Mouse (Mus musculus): ENCODE measurements around the gene Cnn2. TPM values are rescaled to one million over a fixed set of nuclear protein-coding genes. Genes with fewer than 3 reads are reported as not detected.

The Cnn2 gene
- 109 TPM for polyA plus RNA-seq (2012; fragmentation: generic; extraction: Trizol)

DNA sequence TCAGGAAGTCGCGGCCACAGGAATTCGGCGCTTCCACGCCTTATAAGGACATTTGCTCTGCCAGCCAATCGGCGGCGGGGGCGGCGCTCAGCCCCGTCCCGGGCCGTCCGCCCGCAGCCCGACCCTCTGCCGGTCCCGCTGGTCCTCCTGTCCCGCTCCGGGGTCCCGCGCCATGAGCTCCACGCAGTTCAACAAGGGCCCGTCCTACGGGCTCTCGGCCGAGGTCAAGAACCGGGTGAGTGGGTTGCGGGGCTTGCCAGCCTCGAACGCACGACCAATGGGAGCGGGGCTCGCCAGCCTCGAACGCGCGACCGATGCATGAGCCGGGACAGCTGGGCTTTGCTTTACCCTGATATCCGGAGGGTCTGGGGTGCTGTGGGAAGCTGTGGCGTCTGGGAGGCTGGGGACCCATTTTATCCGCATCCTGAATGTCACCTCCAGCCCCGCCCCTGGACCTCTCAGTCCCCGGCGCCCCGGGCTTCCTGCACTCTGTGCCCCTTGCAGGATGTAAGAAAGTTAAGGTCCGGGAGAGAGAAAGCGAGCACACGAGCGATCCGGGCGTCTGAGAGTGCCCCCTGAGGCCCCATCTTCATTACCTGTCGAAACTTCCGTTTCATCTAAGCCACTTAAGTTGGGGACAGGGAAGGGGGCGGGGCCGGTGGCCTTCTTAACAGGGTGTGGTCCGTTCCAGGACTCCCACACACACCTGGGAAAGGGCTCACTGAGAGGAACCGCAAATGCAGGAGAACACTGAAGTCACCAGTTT is at the start of gene Cnn2:
Gene Cnn2 (plus strand): TSS at position 79 of the 766 bp plus-strand sequence.
- Histone ChIP-seq H3K36me3 (ENCODE audit: control insufficient read depth, insufficient read depth) (peaks cover 3% of the 10 kb centered on the region), H3K79me2 (ENCODE audit: control insufficient read depth, insufficient read depth) (peaks cover 21% of the 10 kb centered on the region), H3K27me3 (ENCODE audit: control insufficient read depth, insufficient read depth, insufficient read length) (no peaks in the 10 kb centered on the region), H3K4me2 (ENCODE audit: low read depth) (peak within 1 kb of the TSS; percentile 86), H3ac (ENCODE audit: control insufficient read depth, insufficient read length) (peak within 1 kb of the TSS; percentile 53), H3K4me3 (peak within 1 kb of the TSS; percentile 74)
- TF ChIP-seq USF1 (IDR thresholded peaks at IDR 0.05; ENCODE audit: low read depth) (no peak), TCF12 (IDR thresholded peaks at IDR 0.05; ENCODE audit: insufficient read depth, poor library complexity, severe bottlenecking) (no peak), MAX (IDR thresholded peaks at IDR 0.05; ENCODE audit: low read depth) (no peak), E2F4 (IDR thresholded peaks at IDR 0.05; ENCODE audit: insufficient read depth) (no peak), MYOD1 (IDR thresholded peaks at IDR 0.05; ENCODE audit: control insufficient read depth in 1 of 3, insufficient read length in 2 of 3, low read depth in 2 of 3) (peak in 1 of 3 experiments; percentile 24), POLR2A (IDR thresholded peaks at IDR 0.05; ENCODE audit: insufficient read length, low read depth) (peak; percentile 55), SRF (IDR thresholded peaks at IDR 0.05; ENCODE audit: control insufficient read depth, insufficient read length, low read depth) (peak; percentile 98), REST (IDR thresholded peaks at IDR 0.05; ENCODE audit: insufficient read depth, insufficient read length) (no peak), TCF3 (IDR thresholded peaks at IDR 0.05; ENCODE audit: insufficient read length, low read depth) (no peak), CEBPB (IDR thresholded peaks at IDR 0.05; ENCODE audit: insufficient read depth, poor library complexity, severe bottlenecking) (no peak), POLR2AphosphoS2 (IDR thresholded peaks at IDR 0.05; ENCODE audit: insufficient read length, low read depth) (peak; percentile 45), MYOG (IDR thresholded peaks at IDR 0.05; ENCODE audit: control insufficient read depth in 1 of 3, insufficient read depth in 1 of 3, insufficient read length in 2 of 3, low read depth in 2 of 3) (peak in 1 of 3 experiments; percentile 55)

DNA sequence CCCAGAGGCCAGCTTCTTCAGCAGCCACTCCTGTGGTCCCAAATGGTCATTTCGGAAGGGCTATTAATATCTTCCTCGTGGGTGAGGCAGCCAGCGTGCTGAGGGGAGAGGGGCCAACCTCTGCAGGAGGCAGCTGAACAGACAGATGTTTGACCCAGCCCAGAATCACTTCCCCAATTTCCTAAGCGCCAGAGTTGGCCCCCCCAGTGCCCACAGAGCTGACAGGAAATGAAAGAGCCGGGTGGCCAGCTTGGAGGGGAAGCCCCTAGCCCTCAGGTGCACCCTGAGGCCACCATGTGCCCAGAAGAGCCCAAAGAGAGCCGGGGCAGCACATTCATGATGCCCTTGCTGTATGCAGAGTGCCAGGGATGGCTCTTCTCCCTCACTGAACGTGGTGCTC is 47.6 kb upstream of the Cnn2 start:
- H3K4me3 ChIP-seq = no peak overlapping the region
- H3K36me3 ChIP-seq (ENCODE audit: control insufficient read depth, insufficient read depth) = no peaks in the 10 kb centered on the region
- TF ChIP-seq POLR2AphosphoS2 (IDR thresholded peaks at IDR 0.05; ENCODE audit: insufficient read length, low read depth) (no peak), MYOG (IDR thresholded peaks at IDR 0.05; ENCODE audit: control insufficient read depth in 1 of 3, insufficient read depth in 1 of 3, insufficient read length in 2 of 3, low read depth in 2 of 3) (peak in 1 of 3 experiments; percentile 37), MYOD1 (IDR thresholded peaks at IDR 0.05; ENCODE audit: control insufficient read depth in 1 of 3, insufficient read length in 2 of 3, low read depth in 2 of 3) (peak in 1 of 3 experiments; percentile 38)
- no peaks in the 10 kb centered on the region for H3K27me3 ChIP-seq (ENCODE audit: control insufficient read depth, insufficient read depth, insufficient read length)
- H3K4me2 ChIP-seq (ENCODE audit: low read depth) = no peak overlapping the region
- H3K79me2 ChIP-seq (ENCODE audit: control insufficient read depth, insufficient read depth) = no peaks in the 10 kb centered on the region
- H3ac ChIP-seq (ENCODE audit: control insufficient read depth, insufficient read length) = no peak overlapping the region

DNA sequence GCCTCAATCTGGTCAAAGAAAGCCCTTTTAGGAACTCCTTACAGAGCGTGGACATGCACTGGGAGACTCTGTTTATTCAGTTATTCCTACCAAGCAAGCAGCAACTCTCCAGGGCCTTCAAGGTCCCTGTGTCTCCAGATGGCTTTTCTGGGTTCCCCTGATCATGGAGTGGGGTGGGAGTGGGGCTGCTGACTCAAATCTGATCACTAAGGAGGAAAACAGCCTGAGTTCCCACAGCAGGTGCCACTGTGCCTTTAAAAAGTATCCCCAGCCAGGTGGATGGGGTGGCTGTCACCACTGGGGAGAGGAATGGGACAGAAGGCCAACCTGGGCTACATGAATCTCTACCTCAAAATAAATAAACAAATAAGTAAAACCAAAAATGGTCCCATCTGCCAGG is 45.4 kb upstream of the Cnn2 start:
- Histone ChIP-seq H3K27me3 (ENCODE audit: control insufficient read depth, insufficient read depth, insufficient read length) (no peaks in the 10 kb centered on the region), H3K4me2 (ENCODE audit: low read depth) (no peak overlapping the region), H3K36me3 (ENCODE audit: control insufficient read depth, insufficient read depth) (no peaks in the 10 kb centered on the region), H3ac (ENCODE audit: control insufficient read depth, insufficient read length) (no peak overlapping the region), H3K4me3 (no peak overlapping the region), H3K79me2 (ENCODE audit: control insufficient read depth, insufficient read depth) (no peaks in the 10 kb centered on the region)
- no peak for TF ChIP-seq MAX (IDR thresholded peaks at IDR 0.05; ENCODE audit: low read depth)
- TF ChIP-seq TCF12 (IDR thresholded peaks at IDR 0.05; ENCODE audit: insufficient read depth, poor library complexity, severe bottlenecking) = no peak
- TF ChIP-seq POLR2AphosphoS2 (IDR thresholded peaks at IDR 0.05; ENCODE audit: insufficient read length, low read depth) = no peak
- TF ChIP-seq CEBPB (IDR thresholded peaks at IDR 0.05; ENCODE audit: insufficient read depth, poor library complexity, severe bottlenecking) = no peak
- TF ChIP-seq USF1 (IDR thresholded peaks at IDR 0.05; ENCODE audit: low read depth) = no peak
- no peak for TF ChIP-seq POLR2A (IDR thresholded peaks at IDR 0.05; ENCODE audit: insufficient read length, low read depth)
- no peak for TF ChIP-seq MYOD1 (IDR thresholded peaks at IDR 0.05; ENCODE audit: control insufficient read depth in 1 of 3, insufficient read length in 2 of 3, low read depth in 2 of 3)
- TF ChIP-seq SRF (IDR thresholded peaks at IDR 0.05; ENCODE audit: control insufficient read depth, insufficient read length, low read depth) = no peak
- no peak for TF ChIP-seq TCF3 (IDR thresholded peaks at IDR 0.05; ENCODE audit: insufficient read length, low read depth)
- TF ChIP-seq MYOG (IDR thresholded peaks at IDR 0.05; ENCODE audit: control insufficient read depth in 1 of 3, insufficient read depth in 1 of 3, insufficient read length in 2 of 3, low read depth in 2 of 3) = no peak
- no peak for TF ChIP-seq E2F4 (IDR thresholded peaks at IDR 0.05; ENCODE audit: insufficient read depth)
- TF ChIP-seq REST (IDR thresholded peaks at IDR 0.05; ENCODE audit: insufficient read depth, insufficient read length) = no peak

DNA sequence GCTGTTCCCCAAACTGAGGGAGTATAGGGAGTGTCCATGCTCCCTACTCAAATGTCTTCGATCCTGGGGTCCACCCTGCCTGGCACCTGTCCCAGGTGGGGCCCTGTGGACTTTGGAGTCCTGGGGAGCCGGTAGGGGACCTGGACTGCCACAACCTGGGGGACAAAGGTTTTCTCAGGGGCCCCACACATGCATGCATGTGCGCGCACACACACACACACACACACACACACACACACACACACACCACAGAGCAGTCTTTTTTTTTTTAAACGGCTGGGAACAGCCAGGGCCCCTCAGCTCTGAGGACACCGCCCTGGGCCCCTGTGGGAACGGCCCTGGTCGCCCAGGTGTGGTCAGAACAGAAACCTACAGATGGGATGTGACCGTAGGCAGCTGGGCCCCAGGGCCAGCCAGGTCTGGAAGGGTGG is 44.9 kb upstream of the Cnn2 start:
- H3K36me3 ChIP-seq (ENCODE audit: control insufficient read depth, insufficient read depth) = no peaks in the 10 kb centered on the region
- no peak for TF ChIP-seq SRF (IDR thresholded peaks at IDR 0.05; ENCODE audit: control insufficient read depth, insufficient read length, low read depth)
- no peak for TF ChIP-seq TCF3 (IDR thresholded peaks at IDR 0.05; ENCODE audit: insufficient read length, low read depth)
- TF ChIP-seq MYOD1 (IDR thresholded peaks at IDR 0.05; ENCODE audit: control insufficient read depth in 1 of 3, insufficient read length in 2 of 3, low read depth in 2 of 3) = no peak
- TF ChIP-seq MAX (IDR thresholded peaks at IDR 0.05; ENCODE audit: low read depth) = no peak
- TF ChIP-seq TCF12 (IDR thresholded peaks at IDR 0.05; ENCODE audit: insufficient read depth, poor library complexity, severe bottlenecking) = no peak
- no peak for TF ChIP-seq POLR2AphosphoS2 (IDR thresholded peaks at IDR 0.05; ENCODE audit: insufficient read length, low read depth)
- H3K4me2 ChIP-seq (ENCODE audit: low read depth) = no peak overlapping the region

More for the DNA sequence above, 44.9 kb upstream of the Cnn2 start:
- Histone ChIP-seq H3ac (ENCODE audit: control insufficient read depth, insufficient read length) (no peak overlapping the region), H3K4me3 (no peak overlapping the region), H3K27me3 (ENCODE audit: control insufficient read depth, insufficient read depth, insufficient read length) (no peaks in the 10 kb centered on the region), H3K79me2 (ENCODE audit: control insufficient read depth, insufficient read depth) (no peaks in the 10 kb centered on the region)

Measured in myocyte (in vitro differentiated cells).